In genomic region chr5:129386671-129387070, GRCm38 (mm10) we compare ENCODE assay signal across 8 mouse cellular contexts.
A peak's percentile ranks its signal among the peaks of the same experiment; 100 is the strongest.
DNase-seq lines count a peak whose midpoint lies in the region; ATAC-seq and TF ChIP-seq lines count a peak whose summit lies in the region.
"Not testable (repeated sequence)": the region's sequence is repeated elsewhere in the genome, so short reads cannot be mapped to it uniquely, and the experiment has no call there.

No protein-coding gene starts in this region.

- not testable (repeated sequence) for TF ChIP-seq EP300 in stomach, postnatal 0 days (optimal IDR thresholded peaks at IDR 0.05)

- not testable (repeated sequence) for H3K36me3 ChIP-seq in embryonic facial prominence, embryonic 15.5 days; hindbrain, embryonic 11.5 days (ENCODE audit: control insufficient read depth, insufficient read depth, low read length); intestine, embryonic 16.5 days (ENCODE audit: control insufficient read depth, insufficient read depth, low read length); limb, embryonic 15.5 days; lung, embryonic 16.5 days (ENCODE audit: control insufficient read depth, insufficient read depth, low read length); midbrain, embryonic 16.5 days (ENCODE audit: control insufficient read depth, insufficient read depth, low read length); stomach, postnatal 0 days (ENCODE audit: control insufficient read depth, insufficient read depth, low read length)

- not testable (repeated sequence) for H3K4me1 ChIP-seq in embryonic facial prominence, embryonic 15.5 days; hindbrain, embryonic 11.5 days (replicated peaks; ENCODE audit: control insufficient read depth, insufficient read depth, low read length); intestine, embryonic 16.5 days (ENCODE audit: control insufficient read depth, insufficient read depth, low read length); limb, embryonic 15.5 days; lung, embryonic 16.5 days (replicated peaks; ENCODE audit: control insufficient read depth, insufficient read depth, low read length); midbrain, embryonic 16.5 days (ENCODE audit: control insufficient read depth, insufficient read depth, low read length); stomach, postnatal 0 days (replicated peaks; ENCODE audit: control insufficient read depth, insufficient read depth)

- ATAC-seq in embryonic facial prominence, embryonic 15.5 days (ENCODE audit: insufficient number of reproducible peaks, low FRiP score, low TSS enrichment, low read depth), result peak; percentile 80; the same call in 1 of the 2 replicates
- ATAC-seq in frontal cortex, adult (ENCODE audit: low TSS enrichment), result peak; percentile 85
- peak; percentile 91 for ATAC-seq in hindbrain, embryonic 11.5 days (ENCODE audit: low FRiP score)
- ATAC-seq in intestine, embryonic 16.5 days, result peak; percentile 95
- peak; percentile 52; the same call in 1 of the 2 replicates for ATAC-seq in limb, embryonic 15.5 days (ENCODE audit: insufficient number of reproducible peaks, low FRiP score, low TSS enrichment, low read depth)
- ATAC-seq in lung, embryonic 16.5 days (ENCODE audit: low read depth), result peak; percentile 96
- ATAC-seq in midbrain, embryonic 16.5 days, result peak; percentile 85
- peak; percentile 91 for ATAC-seq in stomach, postnatal 0 days (ENCODE audit: low FRiP score, low TSS enrichment)

- H3K27me3 ChIP-seq in embryonic facial prominence, embryonic 15.5 days; hindbrain, embryonic 11.5 days (ENCODE audit: control insufficient read depth, insufficient read depth, low read length); intestine, embryonic 16.5 days (replicated peaks; ENCODE audit: control insufficient read depth, insufficient read depth, low read length); limb, embryonic 15.5 days; lung, embryonic 16.5 days (ENCODE audit: control insufficient read depth, insufficient read depth, low read depth, low read length); midbrain, embryonic 16.5 days (ENCODE audit: control insufficient read depth, insufficient read depth, low read depth, low read length); stomach, postnatal 0 days (ENCODE audit: control insufficient read depth, insufficient read depth, low read length): not testable (repeated sequence)

- WGBS in embryonic facial prominence, embryonic 15.5 days, result no CpG with 5 or more reads among the region's 8 CpGs
- WGBS in hindbrain, embryonic 11.5 days, result no CpG with 5 or more reads among the region's 8 CpGs
- WGBS in intestine, embryonic 16.5 days, result no CpG with 5 or more reads among the region's 8 CpGs
- WGBS in limb, embryonic 15.5 days, result no CpG with 5 or more reads among the region's 8 CpGs
- WGBS in lung, embryonic 16.5 days, result no CpG with 5 or more reads among the region's 8 CpGs
- WGBS in midbrain, embryonic 16.5 days, result no CpG with 5 or more reads among the region's 8 CpGs
- WGBS in stomach, postnatal 0 days, result no CpG with 5 or more reads among the region's 8 CpGs

- not testable (repeated sequence) for H3K9me3 ChIP-seq in embryonic facial prominence, embryonic 15.5 days (replicated peaks); hindbrain, embryonic 11.5 days (ENCODE audit: control insufficient read depth, low read length); intestine, embryonic 16.5 days (ENCODE audit: control insufficient read depth, low read length); limb, embryonic 15.5 days; lung, embryonic 16.5 days (ENCODE audit: control insufficient read depth, low read length); midbrain, embryonic 16.5 days (replicated peaks; ENCODE audit: control insufficient read depth, low read length, poor library complexity, severe bottlenecking); stomach, postnatal 0 days (ENCODE audit: control insufficient read depth, low read length)

- TF ChIP-seq CTCF in stomach, postnatal 0 days (IDR thresholded peaks at IDR 0.05; ENCODE audit: low read depth), result not testable (repeated sequence)

- not testable (repeated sequence) for H3K27ac ChIP-seq in embryonic facial prominence, embryonic 15.5 days (replicated peaks); hindbrain, embryonic 11.5 days (ENCODE audit: low read depth, low read length); intestine, embryonic 16.5 days (ENCODE audit: low read length); limb, embryonic 15.5 days; lung, embryonic 16.5 days (ENCODE audit: low read length); midbrain, embryonic 16.5 days (ENCODE audit: low read length); stomach, postnatal 0 days (replicated peaks)

- not testable (repeated sequence) for DNase-seq in hindbrain, embryonic 11.5 days (ENCODE audit: low spot score); stomach, postnatal 0 days (ENCODE audit: low spot score)

- H3K4me2 ChIP-seq in embryonic facial prominence, embryonic 15.5 days (replicated peaks); hindbrain, embryonic 11.5 days (replicated peaks; ENCODE audit: low read depth, low read length); intestine, embryonic 16.5 days (ENCODE audit: low read depth, low read length); limb, embryonic 15.5 days; lung, embryonic 16.5 days (ENCODE audit: low read depth, low read length); midbrain, embryonic 16.5 days (ENCODE audit: low read length); stomach, postnatal 0 days (replicated peaks; ENCODE audit: low read depth): not testable (repeated sequence)

- H3K9ac ChIP-seq in embryonic facial prominence, embryonic 15.5 days; hindbrain, embryonic 11.5 days (ENCODE audit: low read depth, low read length); intestine, embryonic 16.5 days (ENCODE audit: low read depth, low read length); limb, embryonic 15.5 days; lung, embryonic 16.5 days (ENCODE audit: low read length); midbrain, embryonic 16.5 days (ENCODE audit: low read depth, low read length); stomach, postnatal 0 days (ENCODE audit: low read length): not testable (repeated sequence)

- not testable (repeated sequence) for H3K4me3 ChIP-seq in embryonic facial prominence, embryonic 15.5 days (replicated peaks); hindbrain, embryonic 11.5 days (ENCODE audit: low read depth, low read length); intestine, embryonic 16.5 days (ENCODE audit: low read length); limb, embryonic 15.5 days; lung, embryonic 16.5 days (ENCODE audit: low read length); midbrain, embryonic 16.5 days (ENCODE audit: low read depth, low read length); stomach, postnatal 0 days (ENCODE audit: low read depth, low read length)
